Mouse (Mus musculus): ENCODE data around the gene Slc25a35. TPM values are rescaled to one million over a fixed set of nuclear protein-coding genes. Genes with fewer than 3 reads are reported as not detected.
"Not testable (repeated sequence)": the region's sequence is repeated elsewhere in the genome, so short reads cannot be mapped to it uniquely, and the experiment has no call there.

The Slc25a35 gene
- polyA plus RNA-seq, 1 experiment, result 3.0 TPM

- H3K4me3 ChIP-seq (replicated peaks), result no peak within 1 kb of the TSS
- TF ChIP-seq FLI1 (IDR thresholded peaks at IDR 0.05; ENCODE audit: low read length) (no peak), GATA1 (IDR thresholded peaks at IDR 0.05; ENCODE audit: borderline replicate concordance, low read length) (no peak)
- peaks cover 45% of the 10 kb centered on the region for H3K27me3 ChIP-seq (replicated peaks)
- peaks cover 41% of the 10 kb centered on the region for H3K4me1 ChIP-seq
- H3K36me3 ChIP-seq (replicated peaks; ENCODE audit: low read length), result no peaks in the 10 kb centered on the region
- no peaks in the 10 kb centered on the region for H3K9me3 ChIP-seq
These were observed 10.6 kb upstream of the Slc25a35 start, which contains the start of gene Arhgef15 for GRCm38 (mm10) chr11:68957308-68957707. Gene Arhgef15 (minus strand): TSS chr11:68957480.

- H3K4me1 ChIP-seq, result peaks cover 42% of the 10 kb centered on the region
- no peaks in the 10 kb centered on the region for H3K36me3 ChIP-seq (replicated peaks; ENCODE audit: low read length)
- H3K27me3 ChIP-seq (replicated peaks), result peaks cover 44% of the 10 kb centered on the region
- TF ChIP-seq GATA1 (IDR thresholded peaks at IDR 0.05; ENCODE audit: borderline replicate concordance, low read length), result no peak
- TF ChIP-seq FLI1 (IDR thresholded peaks at IDR 0.05; ENCODE audit: low read length), result no peak
- no peak overlapping the region for H3K4me3 ChIP-seq (replicated peaks)
- H3K9me3 ChIP-seq, result no peaks in the 10 kb centered on the region
These were observed 10.0 kb upstream of the Slc25a35 start for GRCm38 (mm10) chr11:68957971-68958370.

DNA sequence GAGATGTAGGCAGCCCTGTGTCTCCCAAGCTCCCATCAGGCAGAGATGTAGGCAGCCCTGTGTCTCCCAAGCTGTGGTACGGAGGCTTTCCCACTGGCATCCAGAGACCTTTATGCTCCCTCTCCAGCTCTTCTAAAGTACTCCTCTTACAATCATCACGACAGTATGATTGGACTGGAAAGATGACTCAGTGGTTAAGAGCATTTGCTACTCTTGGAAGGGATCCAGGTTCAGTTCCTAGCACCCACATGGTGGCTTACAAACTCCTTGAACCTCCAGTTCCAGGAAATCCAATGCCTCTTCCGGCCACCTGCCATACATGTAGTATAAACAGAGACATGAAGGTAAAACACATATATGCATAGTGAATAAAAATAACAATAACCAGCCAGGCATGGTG lies 6.3 kb upstream of the Slc25a35 start:
- Histone ChIP-seq H3K9me3 (no peaks in the 10 kb centered on the region), H3K4me3 (replicated peaks) (no peak overlapping the region), H3K4me1 (peaks cover 26% of the 10 kb centered on the region), H3K36me3 (replicated peaks; ENCODE audit: low read length) (no peaks in the 10 kb centered on the region), H3K27me3 (replicated peaks) (peaks cover 18% of the 10 kb centered on the region)
- TF ChIP-seq GATA1 (IDR thresholded peaks at IDR 0.05; ENCODE audit: borderline replicate concordance, low read length), result no peak
- no peak for TF ChIP-seq FLI1 (IDR thresholded peaks at IDR 0.05; ENCODE audit: low read length)

DNA sequence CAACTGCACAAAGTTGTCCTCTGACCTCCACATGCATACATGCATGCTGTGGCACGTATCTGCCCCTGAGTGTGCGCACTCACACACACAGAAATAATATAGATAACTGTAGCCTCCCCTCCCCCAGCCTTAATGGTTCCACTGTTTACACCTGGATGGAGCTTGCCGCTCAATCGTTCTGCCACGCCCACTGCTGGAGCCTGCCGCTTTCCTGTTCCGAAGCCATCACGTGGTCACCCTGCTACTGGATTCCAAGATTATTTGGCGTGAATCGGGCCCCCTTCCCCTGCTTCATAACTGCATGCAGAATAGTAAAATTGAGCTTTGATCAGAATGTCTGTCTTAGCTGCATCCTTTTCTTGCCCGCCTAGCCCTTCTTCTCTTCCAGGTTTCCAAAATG lies 5.8 kb upstream of the Slc25a35 start:
- H3K36me3 ChIP-seq (replicated peaks; ENCODE audit: low read length); H3K9me3 ChIP-seq; H3K4me3 ChIP-seq (replicated peaks): not testable (repeated sequence)
- peaks cover 26% of the 10 kb centered on the region for H3K4me1 ChIP-seq
- peaks cover 13% of the 10 kb centered on the region for H3K27me3 ChIP-seq (replicated peaks)

DNA sequence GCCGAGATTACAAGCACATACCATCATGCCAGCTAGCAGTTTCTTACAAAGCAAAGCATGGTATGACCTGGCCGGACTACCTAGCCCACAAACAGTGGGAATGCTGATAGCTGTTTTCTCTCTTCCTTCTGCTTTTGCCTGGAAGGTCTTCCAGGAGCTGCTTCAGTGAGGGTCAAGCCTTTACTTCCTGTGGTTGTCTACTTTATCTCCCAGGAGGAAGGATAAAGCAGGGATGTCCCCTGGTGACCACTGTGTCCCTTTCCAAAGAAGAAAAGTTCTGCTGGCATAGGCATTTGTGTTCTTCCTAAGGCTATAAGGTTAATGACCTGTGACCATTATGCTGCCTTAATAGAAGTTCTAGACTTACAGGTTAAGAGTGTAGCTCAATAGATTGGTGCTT lies 4.5 kb upstream of the Slc25a35 start:
- Histone ChIP-seq H3K4me3 (replicated peaks) (no peak overlapping the region), H3K36me3 (replicated peaks; ENCODE audit: low read length) (no peaks in the 10 kb centered on the region), H3K27me3 (replicated peaks) (peaks cover 8% of the 10 kb centered on the region), H3K4me1 (peaks cover 32% of the 10 kb centered on the region), H3K9me3 (no peaks in the 10 kb centered on the region)
- TF ChIP-seq FLI1 (IDR thresholded peaks at IDR 0.05; ENCODE audit: low read length) (no peak), GATA1 (IDR thresholded peaks at IDR 0.05; ENCODE audit: borderline replicate concordance, low read length) (no peak)

GRCm38 (mm10) chr11:68965050-68965449 lies 2.9 kb upstream of the Slc25a35 start:
- H3K36me3 ChIP-seq (replicated peaks; ENCODE audit: low read length), result no peaks in the 10 kb centered on the region
- TF ChIP-seq GATA1 (IDR thresholded peaks at IDR 0.05; ENCODE audit: borderline replicate concordance, low read length) (no peak), FLI1 (IDR thresholded peaks at IDR 0.05; ENCODE audit: low read length) (no peak)
- H3K4me3 ChIP-seq (replicated peaks), result no peak overlapping the region
- no peaks in the 10 kb centered on the region for H3K9me3 ChIP-seq
- peaks cover 7% of the 10 kb centered on the region for H3K27me3 ChIP-seq (replicated peaks)
- H3K4me1 ChIP-seq, result peaks cover 44% of the 10 kb centered on the region

DNA sequence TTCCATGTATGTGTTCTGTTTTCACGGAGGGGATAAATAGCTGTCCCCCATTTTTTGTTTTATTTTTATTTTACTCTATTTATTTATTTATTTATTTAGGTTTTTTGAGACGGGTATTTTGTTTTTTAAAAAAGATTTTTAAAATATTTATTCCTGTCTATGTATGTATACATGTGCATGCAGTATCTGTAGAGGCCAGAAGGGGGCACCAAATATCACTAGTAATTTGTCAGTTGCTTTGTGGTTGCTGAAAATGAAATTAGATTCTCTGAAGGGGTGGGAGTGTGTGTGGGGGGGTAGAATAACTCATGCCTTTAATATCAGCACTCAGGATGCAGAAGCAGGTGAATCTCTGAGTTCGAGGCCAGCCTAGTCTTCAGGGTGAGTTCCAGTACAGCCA lies 2.1 kb upstream of the Slc25a35 start:
- no peaks in the 10 kb centered on the region for H3K9me3 ChIP-seq
- peaks cover 48% of the 10 kb centered on the region for H3K4me1 ChIP-seq
- H3K4me3 ChIP-seq (replicated peaks), result peak overlapping the region; percentile 18
- no peak for TF ChIP-seq GATA1 (IDR thresholded peaks at IDR 0.05; ENCODE audit: borderline replicate concordance, low read length)
- H3K36me3 ChIP-seq (replicated peaks; ENCODE audit: low read length), result no peaks in the 10 kb centered on the region
- peaks cover 7% of the 10 kb centered on the region for H3K27me3 ChIP-seq (replicated peaks)

- Histone ChIP-seq H3K36me3 (replicated peaks; ENCODE audit: low read length) (no peaks in the 10 kb centered on the region), H3K9me3 (no peaks in the 10 kb centered on the region), H3K4me3 (replicated peaks) (no peak overlapping the region), H3K27me3 (replicated peaks) (peaks cover 3% of the 10 kb centered on the region), H3K4me1 (peaks cover 51% of the 10 kb centered on the region)
- no peak for TF ChIP-seq GATA1 (IDR thresholded peaks at IDR 0.05; ENCODE audit: borderline replicate concordance, low read length)
- no peak for TF ChIP-seq FLI1 (IDR thresholded peaks at IDR 0.05; ENCODE audit: low read length)
These were observed 1.4 kb upstream of the Slc25a35 start for GRCm38 (mm10) chr11:68966554-68966953.

DNA sequence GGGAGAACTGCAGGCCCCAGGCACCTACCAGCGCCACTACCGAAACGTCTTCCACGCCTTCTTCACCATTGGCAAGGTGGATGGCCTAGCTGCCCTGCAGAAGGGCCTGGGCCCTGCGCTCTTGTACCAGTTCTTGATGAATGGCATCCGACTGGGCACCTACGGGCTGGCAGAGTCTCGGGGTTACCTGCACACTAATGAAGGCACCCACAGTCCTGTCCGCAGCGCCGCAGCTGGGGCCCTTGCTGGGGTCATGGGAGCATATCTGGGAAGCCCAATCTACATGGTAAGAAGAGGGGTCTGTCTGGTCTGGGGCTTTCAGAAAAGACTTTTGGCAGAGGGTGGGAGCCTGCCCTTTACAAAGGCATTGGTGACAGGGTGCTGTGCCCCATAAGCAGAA lies 821 bp downstream of the Slc25a35 start:
- Histone ChIP-seq H3K36me3 (replicated peaks; ENCODE audit: low read length) (no peaks in the 10 kb centered on the region), H3K4me1 (peaks cover 58% of the 10 kb centered on the region), H3K9me3 (no peaks in the 10 kb centered on the region), H3K27me3 (replicated peaks) (peaks cover 2% of the 10 kb centered on the region), H3K4me3 (replicated peaks) (peak overlapping the region; percentile 94)
- TF ChIP-seq GATA1 (IDR thresholded peaks at IDR 0.05; ENCODE audit: borderline replicate concordance, low read length) (no peak), FLI1 (IDR thresholded peaks at IDR 0.05; ENCODE audit: low read length) (no peak)

DNA sequence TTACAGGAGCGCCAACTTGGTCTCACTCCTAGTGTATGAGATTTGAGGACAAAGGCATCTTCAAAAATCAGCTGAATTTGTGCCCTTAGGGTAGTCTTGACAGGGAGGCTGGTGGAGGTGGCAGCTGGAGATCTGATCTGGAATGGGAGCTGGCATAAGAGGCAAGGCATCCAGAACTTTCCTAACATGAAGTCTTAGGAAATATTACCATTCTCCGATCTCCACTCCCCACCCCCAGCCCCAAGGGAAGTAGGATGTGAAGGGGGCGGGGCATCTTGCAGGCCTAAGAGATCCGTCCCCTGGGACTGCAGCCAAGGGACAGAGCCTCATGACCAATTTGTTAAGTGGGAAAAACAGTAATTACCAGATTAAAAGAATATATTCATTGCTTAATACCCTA lies 2.3 kb downstream of the Slc25a35 start:
- peaks cover 9% of the 10 kb centered on the region for H3K27me3 ChIP-seq (replicated peaks)
- no peak for TF ChIP-seq GATA1 (IDR thresholded peaks at IDR 0.05; ENCODE audit: borderline replicate concordance, low read length)
- no peak for TF ChIP-seq FLI1 (IDR thresholded peaks at IDR 0.05; ENCODE audit: low read length)
- peaks cover 62% of the 10 kb centered on the region for H3K4me1 ChIP-seq

GRCm38 (mm10) chr11:68973250-68974058 lies 5.5 kb downstream of the Slc25a35 start:
- H3K9me3 ChIP-seq; H3K36me3 ChIP-seq (replicated peaks; ENCODE audit: low read length); H3K27me3 ChIP-seq (replicated peaks): not testable (repeated sequence)

More for the DNA sequence above, 2.3 kb downstream of the Slc25a35 start:
- H3K36me3 ChIP-seq (replicated peaks; ENCODE audit: low read length), result no peaks in the 10 kb centered on the region
- H3K4me3 ChIP-seq (replicated peaks), result no peak overlapping the region
- no peaks in the 10 kb centered on the region for H3K9me3 ChIP-seq

More at GRCm38 (mm10) chr11:68973250-68974058, 5.5 kb downstream of the Slc25a35 start:
- Histone ChIP-seq H3K4me1 (peaks cover 42% of the 10 kb centered on the region), H3K4me3 (replicated peaks) (peak overlapping the region; percentile 90)
